Mouse (Mus musculus) frontal cortex, adult 2 months (tissue): Measurements from ENCODE around the gene Adsl. TPM values are rescaled to one million over a fixed set of nuclear protein-coding genes. Genes with fewer than 3 reads are reported as not detected.

Experiments used
- DNase-seq, 2 experiments: peaks; one replicate each; pipeline ENCODE4 v3.0.0; 2022; ENCODE audit warnings: low spot score in 1 of 2; ENCODE audit errors: extremely low spot score in 1 of 2
- polyA plus RNA-seq: library from polyadenylated mRNA; depleted of rRNA; stranded (reverse); fragments of >200 nt; gene quantifications from 2 replicates; pipeline ENCODE4 v1.2.3, GENCODE M21; 2012

The Adsl gene
- polyA plus RNA-seq, 1 experiment = 60.8 TPM

DNA sequence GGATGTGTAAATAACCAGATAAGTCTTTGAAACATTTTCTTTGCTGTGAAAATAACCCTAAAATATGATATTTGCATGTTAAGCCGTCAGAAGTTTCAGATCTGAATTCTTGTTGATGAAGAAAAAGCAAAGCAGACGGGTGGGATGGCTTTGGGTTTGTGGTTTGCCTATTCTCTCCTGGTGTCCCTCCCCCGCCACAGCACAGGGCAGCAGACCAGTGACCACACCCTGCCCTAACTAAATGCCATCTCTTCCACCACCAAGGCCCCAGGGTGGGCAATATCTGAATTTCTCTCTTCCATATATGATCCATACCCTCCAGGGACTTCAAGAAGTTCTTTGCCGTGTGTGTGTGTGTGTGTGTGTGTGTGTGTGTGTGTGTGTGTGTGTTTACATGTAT, 9.7 kb upstream of the Adsl start:
- DNase-seq = no peak

GRCm38 (mm10) chr15:80939401-80939800, 8.9 kb upstream of the Adsl start:
- no peak for DNase-seq

GRCm38 (mm10) chr15:80941468-80942040, 6.7 kb upstream of the Adsl start:
- no peak for DNase-seq

- DNase-seq = peak in 1 of 2 experiments; percentile 54
Measured at GRCm38 (mm10) chr15:80945851-80946250, 2.4 kb upstream of the Adsl start.

- DNase-seq = no peak
Measured at GRCm38 (mm10) chr15:80949431-80949830, 1.1 kb downstream of the Adsl start.

DNA sequence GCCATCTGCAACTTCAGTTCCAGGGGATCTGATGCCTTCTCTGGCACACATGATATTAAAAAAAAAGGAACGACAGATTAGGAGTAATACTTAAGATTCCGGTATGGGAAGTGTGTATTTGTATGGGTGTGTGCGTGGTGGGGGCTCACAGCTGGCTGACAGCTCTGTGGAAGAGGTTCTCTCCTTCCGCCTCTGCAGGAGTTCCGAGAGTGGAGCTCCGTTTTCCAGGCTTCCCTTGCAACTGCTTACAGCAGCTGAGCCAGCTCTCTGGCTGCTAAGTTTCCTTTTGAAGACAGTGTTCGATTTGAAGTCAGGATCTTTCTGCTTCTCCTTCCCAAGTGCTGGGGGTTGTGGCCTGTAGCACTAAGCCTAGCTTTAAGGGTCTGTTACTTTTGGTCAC, 1.8 kb downstream of the Adsl start:
- peak in 1 of 2 experiments; percentile 42 for DNase-seq

DNA sequence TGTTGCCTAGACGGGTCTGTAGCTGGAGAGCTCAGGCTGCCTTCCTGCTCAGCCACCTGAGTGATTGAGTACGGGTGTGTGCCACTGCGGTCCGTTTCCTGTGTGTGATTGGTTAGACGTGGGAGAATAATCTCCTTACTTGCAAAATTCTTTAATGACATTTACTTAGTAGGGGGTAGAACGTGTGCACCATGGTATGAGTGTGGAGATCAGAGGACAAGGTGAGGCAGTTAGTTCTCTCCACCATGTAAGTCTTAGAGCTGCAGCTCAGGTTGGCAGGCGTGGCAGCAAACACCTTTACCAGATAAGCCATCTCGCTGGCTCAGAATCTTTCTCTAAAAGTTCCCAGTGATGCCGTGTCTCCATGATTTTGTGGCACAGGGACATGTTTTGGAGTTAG, 5.7 kb downstream of the Adsl start:
- DNase-seq = no peak

GRCm38 (mm10) chr15:80954861-80955260, 6.6 kb downstream of the Adsl start:
- DNase-seq = no peak

DNA sequence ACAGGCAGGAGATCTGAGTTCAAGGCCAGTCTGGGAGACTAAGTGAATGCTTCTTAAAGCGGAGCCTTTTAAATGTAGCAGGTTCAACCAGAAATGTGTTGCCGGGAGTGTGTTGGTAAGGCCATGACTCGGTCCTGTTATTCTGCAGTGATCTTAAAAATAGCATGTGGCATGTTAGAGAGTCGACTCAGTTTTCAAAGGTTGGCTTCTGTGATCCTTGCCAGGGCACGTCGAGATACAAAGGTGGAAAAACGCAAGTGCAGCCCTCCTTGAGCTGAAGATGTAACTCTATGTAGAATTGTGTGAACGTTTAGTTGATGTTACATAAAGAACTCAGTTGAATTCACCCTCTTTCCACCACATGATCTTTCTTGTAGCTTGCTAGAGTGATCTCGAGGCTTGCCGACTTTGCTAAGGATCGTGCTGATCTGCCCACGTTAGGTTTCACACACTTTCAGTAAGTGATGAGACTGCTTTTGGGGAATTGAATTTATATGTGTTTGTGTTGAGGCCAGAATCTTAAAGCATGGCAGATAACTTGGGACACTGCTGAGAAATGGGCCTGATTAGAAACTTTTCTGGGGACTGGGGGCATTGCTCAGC, 7.6 kb downstream of the Adsl start:
- DNase-seq = peak; percentile 53 to 59

DNA sequence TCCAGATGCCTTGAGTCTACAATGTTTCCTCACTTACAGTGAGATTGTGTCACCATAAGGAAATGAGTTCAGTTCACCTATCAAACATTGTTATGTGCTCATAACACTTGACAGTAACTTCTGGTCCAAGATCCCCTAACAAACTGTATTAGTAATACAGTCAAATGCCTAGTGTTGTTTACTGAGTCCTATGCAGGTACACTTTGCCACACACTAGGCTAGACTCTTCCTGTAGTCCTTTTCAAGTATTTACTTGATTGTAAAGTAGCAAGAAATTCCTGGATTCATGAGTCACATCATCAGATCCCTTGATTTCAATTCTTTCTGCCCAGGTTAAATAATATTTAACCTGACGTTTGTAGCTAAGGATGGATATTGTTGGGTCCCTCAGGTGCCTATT, 21.1 kb downstream of the Adsl start:
- DNase-seq = no peak

GRCm38 (mm10) chr15:80974311-80974710, 26.0 kb downstream of the Adsl start:
- no peak for DNase-seq

GRCm38 (mm10) chr15:80975666-80976065, 27.4 kb downstream of the Adsl start:
- no peak for DNase-seq

DNA sequence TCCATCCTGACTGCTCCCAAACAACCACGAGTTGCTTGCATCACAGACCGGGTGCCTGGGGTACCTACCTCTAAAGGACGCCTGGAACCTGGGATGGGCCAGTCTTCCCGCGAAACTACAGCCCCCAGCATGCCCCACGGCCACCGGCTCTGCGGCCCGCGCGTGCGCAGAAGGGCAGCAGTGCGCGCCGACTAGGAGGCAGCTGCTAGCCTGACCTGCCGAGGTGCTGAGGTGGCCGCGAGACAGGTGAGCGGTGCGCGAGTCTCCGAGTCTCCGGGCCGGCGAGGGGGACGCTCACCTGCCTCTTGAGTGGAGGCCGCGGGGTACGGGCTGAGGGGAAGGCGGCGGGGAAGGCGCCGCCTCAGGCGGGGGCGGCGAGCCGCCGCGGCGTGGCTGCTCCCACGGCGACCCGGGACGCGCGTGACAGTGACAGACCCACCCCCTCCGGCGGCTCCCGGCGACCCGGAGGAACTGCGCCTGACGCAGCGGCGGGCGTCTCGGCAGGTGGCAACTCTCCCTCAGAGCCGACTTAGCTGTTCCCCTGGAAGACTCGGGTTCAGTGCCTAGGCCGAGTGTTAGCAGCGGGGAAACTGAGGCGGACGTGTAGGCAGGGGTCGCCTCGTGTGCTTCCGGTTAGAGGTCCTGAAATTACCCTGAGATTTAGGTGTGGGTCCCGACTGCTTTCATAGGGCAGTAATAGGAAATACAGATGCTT, 29.5 kb downstream of the Adsl start, which contains the start of gene Sgsm3:
Sgsm3 (plus strand) TSS at position 146 of the 715 bp plus-strand sequence.
- peak; percentile 55 to 88 for DNase-seq

DNA sequence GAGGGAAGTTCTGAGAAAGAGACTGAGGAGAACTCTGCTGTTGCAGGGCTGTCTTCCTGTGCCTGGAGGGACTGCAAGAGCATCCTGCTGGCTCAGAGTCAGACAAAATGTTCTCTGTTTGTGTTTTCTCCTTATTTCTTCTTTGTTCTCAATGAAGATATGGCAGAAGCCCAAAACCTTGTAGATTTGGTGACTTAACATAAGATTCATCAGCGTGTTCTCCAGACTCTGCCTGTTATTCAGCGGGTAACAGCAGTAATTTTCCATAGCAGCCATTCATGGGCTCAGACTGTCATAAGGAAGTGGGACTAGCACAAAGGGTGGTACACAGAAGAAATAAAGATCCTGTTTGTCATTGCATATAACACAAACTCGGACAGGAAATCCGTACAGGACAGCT, 31.3 kb downstream of the Adsl start:
- DNase-seq = no peak

GRCm38 (mm10) chr15:80981176-80981575, 32.9 kb downstream of the Adsl start:
- DNase-seq = no peak

GRCm38 (mm10) chr15:80983264-80983663, 35.0 kb downstream of the Adsl start:
- DNase-seq = no peak

- no peak for DNase-seq
Measured at GRCm38 (mm10) chr15:80988331-80988730, 40.0 kb downstream of the Adsl start.

- DNase-seq = no peak
Measured at GRCm38 (mm10) chr15:80989712-80990111, 41.4 kb downstream of the Adsl start.

DNA sequence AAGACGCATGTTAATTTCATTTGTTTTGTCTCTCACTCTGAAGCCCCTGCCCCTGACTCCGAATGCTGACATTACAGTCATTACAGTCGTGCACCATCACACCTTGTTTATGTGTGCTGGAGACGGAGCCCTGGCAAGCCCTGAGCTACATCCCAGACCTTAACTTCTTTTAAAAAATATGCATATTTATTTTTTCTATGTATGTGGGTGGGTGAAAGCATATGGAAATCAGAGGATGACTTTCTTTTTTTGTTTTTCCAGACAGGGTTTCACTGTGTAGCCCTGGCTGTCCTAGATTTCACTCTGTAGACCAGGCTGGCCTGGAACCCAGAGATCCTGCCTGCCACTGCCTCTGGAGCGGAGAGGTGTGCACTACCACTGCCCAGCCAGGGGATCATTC, 46.7 kb downstream of the Adsl start:
- DNase-seq = no peak

- DNase-seq = no peak
Measured at GRCm38 (mm10) chr15:80996090-80996835, 48.0 kb downstream of the Adsl start.

- DNase-seq = no peak
Measured at GRCm38 (mm10) chr15:80997077-80997476, 48.8 kb downstream of the Adsl start.
